ENCODE assay signal across 25 mouse cellular contexts in the genomic region with DNA sequence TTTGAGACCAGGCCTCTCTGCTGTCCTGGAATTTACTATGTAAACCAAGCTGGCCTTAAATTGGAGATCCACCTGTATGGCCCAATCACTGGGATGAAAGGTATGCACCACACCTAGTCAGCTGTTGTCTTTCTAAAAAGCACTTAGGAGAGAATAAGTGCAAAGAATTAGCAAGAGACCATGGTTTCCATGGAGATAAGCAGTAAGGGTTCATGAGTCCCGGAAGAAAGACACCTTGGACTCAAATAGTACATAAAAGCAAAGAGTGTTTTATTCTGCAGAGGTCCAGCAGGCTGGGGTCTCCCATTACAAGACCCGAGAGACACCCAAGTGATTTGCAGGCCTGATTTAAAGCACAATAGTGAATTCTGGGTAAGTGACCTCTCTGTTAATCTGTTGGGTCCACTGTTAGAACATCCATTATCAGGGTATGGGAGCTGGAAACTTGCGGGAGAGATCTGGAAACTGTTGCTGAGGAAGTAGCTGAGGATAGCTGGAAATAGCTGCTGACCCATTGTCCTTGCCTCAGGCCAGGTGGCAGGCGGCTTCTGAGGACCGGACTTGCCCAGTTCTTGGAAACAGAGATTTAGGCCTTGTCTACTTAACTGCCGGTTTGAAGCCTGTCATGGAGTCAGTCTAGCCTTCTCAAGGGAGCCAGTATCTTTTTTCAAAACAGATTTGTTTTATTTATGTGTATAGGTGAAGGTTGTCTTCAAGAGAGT. TPM values are rescaled to one million over a fixed set of nuclear protein-coding genes. Genes with fewer than 3 reads are reported as not detected.
DNase-seq lines count a peak whose midpoint lies in the region; ATAC-seq and TF ChIP-seq lines count a peak whose summit lies in the region.
"Had no signal": no experiment of that assay in that cellular context is flagged by ENCODE, and none has a peak within 500 bp of the region (broad histone marks: within the 10 kb centered on the region; RNA-seq: fewer than 3 reads in every experiment).

No protein-coding gene starts in this region.

- no peaks in the 10 kb centered on the region for H3K27me3 ChIP-seq in lung, postnatal 0 days (replicated peaks; ENCODE audit: insufficient read depth, low read length)
- peaks cover 4% of the 10 kb centered on the region for H3K27me3 ChIP-seq in forebrain, embryonic 12.5 days
- H3K27me3 ChIP-seq: CH12.LX, Patski had no signal

- no peak for ATAC-seq in lung, postnatal 0 days
- no peak for ATAC-seq in forebrain, embryonic 12.5 days (ENCODE audit: low FRiP score)
- ATAC-seq: activated CD4-positive, CD25-positive, alpha-beta regulatory T cell, adult 4 months; CD4-positive, CD25-positive, alpha-beta regulatory T cell, adult 4 months; forebrain, embryonic 14.5 days; forebrain, embryonic 16.5 days; Patski had no signal

- no peak for TF ChIP-seq EP300 in lung, postnatal 0 days (IDR thresholded peaks at IDR 0.05)

- H3K9ac ChIP-seq in lung, postnatal 0 days (replicated peaks; ENCODE audit: low read depth) = no peak overlapping the region
- H3K9ac ChIP-seq in forebrain, embryonic 12.5 days = no peak overlapping the region
- H3K9ac ChIP-seq: embryonic facial prominence, embryonic 12.5 days had no signal

- H3K36me3 ChIP-seq in lung, postnatal 0 days (ENCODE audit: insufficient read depth, low read length) = no peaks in the 10 kb centered on the region
- H3K36me3 ChIP-seq in forebrain, embryonic 12.5 days (replicated peaks) = no peaks in the 10 kb centered on the region
- H3K36me3 ChIP-seq: embryonic facial prominence, embryonic 10.5 days; embryonic facial prominence, embryonic 12.5 days; G1E had no signal

- TF ChIP-seq CTCF in lung, postnatal 0 days (IDR thresholded peaks at IDR 0.05) = no peak

- H3K27ac ChIP-seq in lung, postnatal 0 days (ENCODE audit: low read length) = no peak overlapping the region
- no peak overlapping the region for H3K27ac ChIP-seq in forebrain, embryonic 12.5 days
- H3K27ac ChIP-seq: embryonic facial prominence, embryonic 10.5 days; embryonic facial prominence, embryonic 12.5 days had no signal

- H3K4me2 ChIP-seq in lung, postnatal 0 days (replicated peaks; ENCODE audit: low read depth, low read length) = no peak overlapping the region
- H3K4me2 ChIP-seq in forebrain, embryonic 12.5 days = no peak overlapping the region
- H3K4me2 ChIP-seq: embryonic facial prominence, embryonic 12.5 days had no signal

- no peaks in the 10 kb centered on the region for H3K4me1 ChIP-seq in lung, postnatal 0 days (ENCODE audit: insufficient read depth, low read depth, low read length)
- H3K4me1 ChIP-seq in forebrain, embryonic 12.5 days = no peaks in the 10 kb centered on the region; the same call in 1 of the 2 replicates
- H3K4me1 ChIP-seq: embryonic facial prominence, embryonic 12.5 days had no signal

- peak; percentile 27 for DNase-seq in lung, postnatal 0 days (ENCODE audit: low spot score)
- no peak for DNase-seq in lung, postnatal 10 days
- peak; percentile 81 for DNase-seq in ES-CJ7 (ENCODE audit: low read depth, low spot score)
- DNase-seq in R1 (ENCODE audit: low read depth, low spot score) = peak; percentile 90
- no peak for DNase-seq in ovary, adult 18-20 months (ENCODE audit: low spot score)
- no peak for DNase-seq in liver
- DNase-seq: adrenal gland, adult 8-10 months; adrenal gland, postnatal 14 days; adrenal gland, postnatal 36 days; B cell, adult 2 months; cerebellum, adult 11-12 months; cerebellum, adult 2 months; cerebellum, adult 9-10 months; cerebellum, postnatal 10 days; cerebellum, postnatal 25 days had no signal

- WGBS in lung, postnatal 0 days = 84% methylated on average over 6 of the region's 6 CpGs
- 85% methylated on average over 6 of the region's 6 CpGs for WGBS in forebrain, embryonic 12.5 days

- no peaks in the 10 kb centered on the region for H3K9me3 ChIP-seq in lung, postnatal 0 days (ENCODE audit: low read length)
- no peaks in the 10 kb centered on the region for H3K9me3 ChIP-seq in forebrain, embryonic 12.5 days
- H3K9me3 ChIP-seq: embryonic facial prominence, embryonic 10.5 days; embryonic facial prominence, embryonic 12.5 days had no signal

- no peak overlapping the region for H3K4me3 ChIP-seq in lung, postnatal 0 days (ENCODE audit: low read depth, low read length)
- H3K4me3 ChIP-seq in forebrain, embryonic 12.5 days (replicated peaks) = no peak overlapping the region
- H3K4me3 ChIP-seq: embryonic facial prominence, embryonic 10.5 days; embryonic facial prominence, embryonic 12.5 days had no signal

RNA-seq across cellular contexts. Expression of a gene that starts 6.3 kb away (rescaled TPM):
- 0.12 TPM in 1 of 2 replicates, not detected in the other for polyA plus RNA-seq in lung, postnatal 0 days (2015; fragmentation: Nextera tagmentation; extraction: Ambion mirVana)
- 21.4 and 24.8 TPM in 2 replicates for polyA plus RNA-seq in forebrain, embryonic 12.5 days (2016; fragmentation: Nextera tagmentation; extraction: Ambion mirVana)
- polyA plus RNA-seq: activated CD4-positive, CD25-positive, alpha-beta regulatory T cell, adult 4 months; CD4-positive, CD25-positive, alpha-beta regulatory T cell, adult 4 months; G1E had no signal

RNA-seq across cellular contexts. Expression of a gene that starts 27.0 kb away (rescaled TPM):
- 4.9 TPM in 2 replicates for polyA plus RNA-seq in lung, postnatal 0 days (2015; fragmentation: Nextera tagmentation; extraction: Ambion mirVana)
- polyA plus RNA-seq in forebrain, embryonic 12.5 days (2016; fragmentation: Nextera tagmentation; extraction: Ambion mirVana) = 15.4 and 16.2 TPM in 2 replicates

RNA-seq across cellular contexts. Expression of a gene that starts 41.7 kb away (rescaled TPM):
- 2.2 and 2.8 TPM in 2 replicates for polyA plus RNA-seq in lung, postnatal 0 days (2015; fragmentation: Nextera tagmentation; extraction: Ambion mirVana)
- 9.6 and 10.1 TPM in 2 replicates for polyA plus RNA-seq in forebrain, embryonic 12.5 days (2016; fragmentation: Nextera tagmentation; extraction: Ambion mirVana)

RNA-seq across cellular contexts. Expression of a gene that starts 56.1 kb away (rescaled TPM):
- polyA plus RNA-seq in lung, postnatal 0 days (2015; fragmentation: Nextera tagmentation; extraction: Ambion mirVana) = 64.1 and 72.9 TPM in 2 replicates
- 81.2 and 84.6 TPM in 2 replicates for polyA plus RNA-seq in forebrain, embryonic 12.5 days (2016; fragmentation: Nextera tagmentation; extraction: Ambion mirVana)

Comparison
In these comparisons a context has a peak if more than half of its experiments do, and no peak if none do; other contexts are left out.
1. DNase-seq: peak in lung, postnatal 0 days (single experiment), ES-CJ7 (single experiment) and R1 (single experiment); none in lung, postnatal 10 days (single experiment), ovary, adult 18-20 months (single experiment) and liver (single experiment).
2. RNA of a gene that starts 6.3 kb away (polyA plus RNA-seq): 21.4 to 24.8 TPM in forebrain, embryonic 12.5 days; 0.12 TPM in lung, postnatal 0 days; every median in the first group is over 10 times any median in the second.